Mouse (Mus musculus) lung, postnatal 10 days (tissue): ENCODE measurements around the gene Fam53b.

ENCODE experiments used
- DNase-seq: peaks from one replicate; pipeline ENCODE4 v3.0.0; 2021

The Fam53b gene

GRCm38 (mm10) chr7:132733521-132733920 is 80.2 kb downstream of the Fam53b start:
- DNase-seq: no peak

GRCm38 (mm10) chr7:132732136-132732789 is 81.4 kb downstream of the Fam53b start:
- no peak for DNase-seq

GRCm38 (mm10) chr7:132731558-132731957 is 82.1 kb downstream of the Fam53b start:
- no peak for DNase-seq

GRCm38 (mm10) chr7:132730510-132730909 is 83.2 kb downstream of the Fam53b start:
- no peak for DNase-seq

- peak; percentile 50 for DNase-seq
These were observed 84.4 kb downstream of the Fam53b start for GRCm38 (mm10) chr7:132729093-132729831.

GRCm38 (mm10) chr7:132726106-132726861 is 87.4 kb downstream of the Fam53b start:
- DNase-seq: no peak

- peak; percentile 84 for DNase-seq
These were observed 89.1 kb downstream of the Fam53b start for GRCm38 (mm10) chr7:132724501-132725062.

GRCm38 (mm10) chr7:132723906-132724305 is 89.8 kb downstream of the Fam53b start:
- peak; percentile 78 for DNase-seq

- peak; percentile 46 for DNase-seq
These were observed 91.0 kb downstream of the Fam53b start for GRCm38 (mm10) chr7:132722401-132723370.

GRCm38 (mm10) chr7:132720562-132720961 is 93.1 kb downstream of the Fam53b start:
- DNase-seq: no peak

GRCm38 (mm10) chr7:132719570-132719969 is 94.1 kb downstream of the Fam53b start:
- no peak for DNase-seq

GRCm38 (mm10) chr7:132715259-132715658 is 98.4 kb downstream of the Fam53b start:
- DNase-seq: no peak

- peak; percentile 85 for DNase-seq
These were observed 99.3 kb downstream of the Fam53b start for GRCm38 (mm10) chr7:132714236-132714923.

GRCm38 (mm10) chr7:132713483-132714126 is 100.1 kb downstream of the Fam53b start:
- DNase-seq: peak; percentile 83

- no peak for DNase-seq
These were observed 100.7 kb downstream of the Fam53b start for GRCm38 (mm10) chr7:132712956-132713355.

GRCm38 (mm10) chr7:132712044-132712708 is 101.5 kb downstream of the Fam53b start:
- DNase-seq: peak; percentile 86

GRCm38 (mm10) chr7:132711579-132711978 is 102.1 kb downstream of the Fam53b start:
- no peak for DNase-seq

- no peak for DNase-seq
These were observed 108.6 kb downstream of the Fam53b start for GRCm38 (mm10) chr7:132705130-132705529.

- DNase-seq: no peak
These were observed 109.3 kb downstream of the Fam53b start for GRCm38 (mm10) chr7:132704310-132704875.
